Mouse (Mus musculus) embryonic facial prominence, embryonic 10.5 days (tissue): Measurements from ENCODE around the gene Usp24. TPM values are rescaled to one million over a fixed set of nuclear protein-coding genes. Genes with fewer than 3 reads are reported as not detected.
"Not testable (repeated sequence)": the region's sequence is repeated elsewhere in the genome, so short reads cannot be mapped to it uniquely, and the experiment has no call there.

Source experiments
- DNase-seq: peaks from one replicate; pipeline ENCODE4 v3.0.0-alpha.2; 2017; ENCODE audit warnings: low spot score
- H3K27ac ChIP-seq: fragments of 300-500 bp; sonication (generic); replicated peaks from 2 replicates; pipeline ENCODE4 v1.5.1; 2016; ENCODE audit warnings: mild to moderate bottlenecking
- H3K27me3 ChIP-seq: fragments of 300-500 bp; sonication (generic); replicated peaks from 2 replicates; pipeline ENCODE4 v1.6.1; 2016; ENCODE audit warnings: low read depth, mild to moderate bottlenecking; ENCODE audit not compliant: poor library complexity, severe bottlenecking
- H3K36me3 ChIP-seq: fragments of 300-500 bp; sonication (generic); replicated peaks from 2 replicates; pipeline ENCODE4 v1.6.1; 2016; ENCODE audit warnings: mild to moderate bottlenecking, moderate library complexity
- H3K4me1 ChIP-seq: fragments of 300-500 bp; sonication (generic); 2 replicates; pipeline ENCODE4 v1.6.1; 2016
- H3K4me3 ChIP-seq: fragments of 300-500 bp; sonication (generic); 2 replicates; pipeline ENCODE4 v1.5.1; 2016; ENCODE audit warnings: mild to moderate bottlenecking, moderate library complexity
- H3K9me3 ChIP-seq: fragments of 300-500 bp; sonication (generic); 2 replicates; pipeline ENCODE4 v1.6.1; 2016; ENCODE audit warnings: mild to moderate bottlenecking
- WGBS: fragments of 180-500 bp; shearing (Covaris S2); methylation state at CpG from one replicate; pipeline ENCODE4 v1.1.7; 2016; 5-methylcytosine and 5-hydroxymethylcytosine counted together
- polyA plus RNA-seq: library from polyadenylated mRNA; unstranded; fragments of >200 nt; fragmentation: Nextera tagmentation; extraction: Ambion mirVana; gene quantifications from 2 replicates; pipeline ENCODE4 v1.2.1, GENCODE M21; 2016

Usp24 gene
- polyA plus RNA-seq, 1 experiment from 2014 or later: 7.3 TPM

DNA sequence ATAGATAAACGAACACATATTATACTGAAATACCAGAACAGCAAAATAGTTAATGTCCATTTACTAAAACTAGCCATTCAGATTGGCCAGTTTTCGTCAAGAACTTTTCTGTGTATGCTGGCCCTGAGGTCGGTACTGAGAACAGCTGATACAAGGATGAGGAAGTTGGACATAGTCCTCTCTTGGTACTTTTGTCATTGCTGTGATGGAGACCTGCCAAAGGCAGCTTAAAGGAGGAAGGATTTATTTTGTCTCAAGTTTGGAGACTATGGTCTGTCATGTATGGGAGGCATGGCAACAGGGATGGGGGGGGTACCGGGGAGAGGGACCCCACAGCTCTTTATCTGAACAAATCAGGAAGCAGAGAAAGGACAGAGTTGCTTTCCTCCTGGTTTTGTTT is 12.7 kb downstream of the Usp24 start:
- peaks cover 13% of the 10 kb centered on the region; the same call in 1 of the 2 replicates for H3K4me1 ChIP-seq
- WGBS: 93% methylated on average over 4 of the region's 4 CpGs
- no peaks in the 10 kb centered on the region for H3K9me3 ChIP-seq
- H3K27ac ChIP-seq: no peak overlapping the region
- H3K27me3 ChIP-seq: no peaks in the 10 kb centered on the region
- H3K36me3 ChIP-seq: peaks cover 12% of the 10 kb centered on the region
- H3K4me3 ChIP-seq: no peak overlapping the region
- no peak for DNase-seq

GRCm38 (mm10) chr4:106329171-106329570 is 13.2 kb downstream of the Usp24 start:
- H3K4me3 ChIP-seq, DNase-seq, H3K9me3 ChIP-seq, H3K27me3 ChIP-seq, H3K27ac ChIP-seq: not testable (repeated sequence)
- H3K36me3 ChIP-seq: peaks cover 12% of the 10 kb centered on the region
- WGBS: 91% methylated on average over 6 of the region's 6 CpGs
- peaks cover 13% of the 10 kb centered on the region; the same call in 1 of the 2 replicates for H3K4me1 ChIP-seq

DNA sequence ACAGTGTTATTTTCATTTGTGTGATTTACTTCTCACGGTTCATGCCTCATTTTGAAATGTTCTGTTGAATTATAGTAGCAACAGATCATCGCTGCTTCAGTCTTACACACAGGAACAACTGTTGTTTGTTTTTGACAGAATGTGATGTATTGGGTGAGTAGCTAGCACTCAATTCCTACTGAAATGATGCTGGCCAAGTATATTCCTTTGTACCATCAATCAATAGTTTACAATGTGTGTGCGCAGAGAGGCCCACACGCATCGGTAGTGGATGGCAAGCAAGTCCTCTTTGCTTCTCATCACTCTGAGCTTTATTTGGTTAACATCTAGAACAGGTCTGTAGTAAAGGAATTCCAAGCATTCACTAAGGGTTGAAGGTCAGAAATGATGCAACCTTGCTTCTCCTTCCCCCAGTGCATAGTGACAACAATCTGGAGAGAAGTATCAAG is 14.4 kb downstream of the Usp24 start:
- H3K36me3 ChIP-seq: peaks cover 12% of the 10 kb centered on the region
- no peaks in the 10 kb centered on the region for H3K27me3 ChIP-seq
- WGBS: 76% methylated on average over 5 of the region's 5 CpGs
- no peaks in the 10 kb centered on the region for H3K9me3 ChIP-seq
- no peak overlapping the region for H3K4me3 ChIP-seq
- no peak overlapping the region for H3K27ac ChIP-seq
- no peak for DNase-seq
- peaks cover 13% of the 10 kb centered on the region; the same call in 1 of the 2 replicates for H3K4me1 ChIP-seq

DNA sequence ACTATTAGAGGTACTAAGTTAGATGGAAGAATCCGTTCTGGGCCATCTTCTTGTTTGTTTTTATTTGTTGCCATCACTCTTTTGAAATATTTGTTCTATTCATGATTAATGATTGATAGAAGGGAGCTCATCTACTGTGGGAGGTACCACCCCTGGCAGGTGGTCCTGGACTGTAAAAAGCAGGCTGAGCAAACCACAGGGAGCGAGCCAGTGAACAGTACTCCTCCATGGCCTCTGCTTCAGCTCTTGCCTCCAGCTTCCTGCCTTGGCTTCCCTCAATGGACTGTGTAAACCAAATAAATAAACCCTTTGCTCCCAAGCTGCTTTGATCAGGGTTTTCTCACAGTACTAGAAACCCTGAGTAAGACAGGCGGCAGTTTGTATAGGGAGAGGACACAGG is 17.1 kb downstream of the Usp24 start:
- Histone ChIP-seq H3K4me1 (peaks cover 13% of the 10 kb centered on the region; the same call in 1 of the 2 replicates), H3K4me3 (no peak overlapping the region), H3K36me3 (no peaks in the 10 kb centered on the region; the same call in 1 of the 2 replicates), H3K9me3 (no peaks in the 10 kb centered on the region), H3K27ac (no peak overlapping the region), H3K27me3 (no peaks in the 10 kb centered on the region)
- no peak for DNase-seq
- 88% methylated on average over 3 of the region's 3 CpGs for WGBS

DNA sequence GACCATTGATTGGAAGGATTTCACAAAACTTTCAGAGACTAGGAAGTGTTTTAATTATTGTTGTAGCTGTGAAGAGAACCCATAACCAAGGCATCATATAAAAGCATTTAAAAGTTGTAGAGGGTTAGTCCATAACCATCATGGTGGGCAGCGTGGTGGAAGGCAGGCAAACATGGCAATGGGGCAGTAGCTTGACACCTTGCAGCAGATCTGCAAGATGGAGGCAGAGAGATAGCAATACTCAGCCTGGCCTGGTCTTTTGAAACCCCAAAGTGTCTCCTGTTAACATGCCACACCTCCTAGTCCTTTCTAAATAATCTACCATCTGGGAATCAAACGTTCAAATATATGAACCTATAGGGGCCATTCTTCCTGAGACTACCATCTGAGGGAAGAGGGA is 17.6 kb downstream of the Usp24 start:
- Histone ChIP-seq H3K27me3 (no peaks in the 10 kb centered on the region), H3K4me3 (no peak overlapping the region)

GRCm38 (mm10) chr4:106335858-106336257 is 19.8 kb downstream of the Usp24 start:
- no peak for DNase-seq
- Histone ChIP-seq H3K9me3 (no peaks in the 10 kb centered on the region), H3K4me3 (no peak overlapping the region), H3K27me3 (no peaks in the 10 kb centered on the region), H3K4me1 (0 out of 2 replicates have a peak, but pooled peaks cover 3% of the 10 kb centered on the region), H3K27ac (no peak overlapping the region), H3K36me3 (no peaks in the 10 kb centered on the region; the same call in 1 of the 2 replicates)
- WGBS: 92% methylated on average over 1 of the region's 1 CpGs

More for the DNA sequence above, 17.6 kb downstream of the Usp24 start:
- no peak for DNase-seq
- H3K27ac ChIP-seq: no peak overlapping the region
- WGBS: 84% methylated on average over 2 of the region's 2 CpGs
- peaks cover 13% of the 10 kb centered on the region; the same call in 1 of the 2 replicates for H3K4me1 ChIP-seq
- no peaks in the 10 kb centered on the region; the same call in 1 of the 2 replicates for H3K36me3 ChIP-seq
- H3K9me3 ChIP-seq: no peaks in the 10 kb centered on the region

GRCm38 (mm10) chr4:106347664-106348063 is 31.7 kb downstream of the Usp24 start:
- H3K36me3 ChIP-seq: peaks cover 83% of the 10 kb centered on the region
- H3K4me1 ChIP-seq: no peaks in the 10 kb centered on the region
- H3K9me3 ChIP-seq: no peaks in the 10 kb centered on the region
- H3K27me3 ChIP-seq: no peaks in the 10 kb centered on the region
- 93% methylated on average over 1 of the region's 1 CpGs for WGBS
- no peak for DNase-seq
- H3K27ac ChIP-seq: no peak overlapping the region
- no peak overlapping the region for H3K4me3 ChIP-seq

DNA sequence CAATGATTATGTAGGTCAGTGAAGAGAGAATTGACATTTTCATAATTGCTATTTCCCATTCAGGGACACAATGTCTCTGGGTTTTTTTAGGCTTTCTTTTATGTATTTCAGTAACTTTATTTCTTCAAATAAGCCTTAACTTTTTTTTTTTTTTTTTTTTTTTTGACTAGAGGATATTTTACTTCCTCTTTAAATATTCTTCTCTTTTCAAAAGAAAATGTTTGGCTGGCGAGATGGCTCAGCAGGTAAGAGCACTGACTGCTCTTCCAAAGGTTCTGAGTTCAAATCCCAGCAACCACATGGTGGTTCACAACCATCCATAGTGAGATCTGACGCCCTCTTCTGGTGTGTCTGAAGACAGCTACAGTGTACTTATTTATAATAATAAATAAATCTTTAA is 39.0 kb downstream of the Usp24 start:
- WGBS: 85% methylated on average over 2 of the region's 2 CpGs
- DNase-seq, H3K27me3 ChIP-seq, H3K27ac ChIP-seq, H3K4me1 ChIP-seq, H3K4me3 ChIP-seq, H3K9me3 ChIP-seq: not testable (repeated sequence)
- H3K36me3 ChIP-seq: peaks cover 75% of the 10 kb centered on the region

- H3K36me3 ChIP-seq: peaks cover 88% of the 10 kb centered on the region
- H3K4me3 ChIP-seq: no peak overlapping the region
- no peaks in the 10 kb centered on the region for H3K4me1 ChIP-seq
- no peaks in the 10 kb centered on the region for H3K9me3 ChIP-seq
- H3K27me3 ChIP-seq: no peaks in the 10 kb centered on the region
- H3K27ac ChIP-seq: no peak overlapping the region
- DNase-seq: no peak
- WGBS: 89% methylated on average over 6 of the region's 6 CpGs
Measured at GRCm38 (mm10) chr4:106370013-106370412, 54.0 kb downstream of the Usp24 start.

DNA sequence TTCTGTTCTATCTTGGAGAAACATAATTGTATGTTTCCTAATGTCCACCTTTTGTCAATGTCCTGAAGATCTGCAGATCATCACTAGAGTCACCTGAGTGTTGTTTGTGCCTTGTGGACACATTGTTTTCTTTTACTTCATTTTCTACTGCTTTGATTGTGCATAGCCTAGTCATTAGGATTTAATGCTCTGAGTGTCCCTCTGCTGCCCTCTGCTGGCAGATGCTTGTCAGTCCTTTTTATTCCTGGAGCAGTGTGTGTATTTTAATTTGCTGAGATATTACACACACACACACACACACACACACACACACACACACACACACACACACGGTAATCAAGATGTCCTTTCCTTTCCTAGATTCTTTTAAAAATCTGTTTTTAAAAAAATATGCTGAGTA is 59.8 kb downstream of the Usp24 start:
- peaks cover 94% of the 10 kb centered on the region for H3K36me3 ChIP-seq
- H3K4me1 ChIP-seq: peaks cover 9% of the 10 kb centered on the region
- no peak overlapping the region for H3K27ac ChIP-seq
- WGBS: 52% methylated on average over 1 of the region's 1 CpGs
- H3K9me3 ChIP-seq: no peaks in the 10 kb centered on the region
- DNase-seq: peak; percentile 82
- no peak overlapping the region for H3K4me3 ChIP-seq
- no peaks in the 10 kb centered on the region for H3K27me3 ChIP-seq

DNA sequence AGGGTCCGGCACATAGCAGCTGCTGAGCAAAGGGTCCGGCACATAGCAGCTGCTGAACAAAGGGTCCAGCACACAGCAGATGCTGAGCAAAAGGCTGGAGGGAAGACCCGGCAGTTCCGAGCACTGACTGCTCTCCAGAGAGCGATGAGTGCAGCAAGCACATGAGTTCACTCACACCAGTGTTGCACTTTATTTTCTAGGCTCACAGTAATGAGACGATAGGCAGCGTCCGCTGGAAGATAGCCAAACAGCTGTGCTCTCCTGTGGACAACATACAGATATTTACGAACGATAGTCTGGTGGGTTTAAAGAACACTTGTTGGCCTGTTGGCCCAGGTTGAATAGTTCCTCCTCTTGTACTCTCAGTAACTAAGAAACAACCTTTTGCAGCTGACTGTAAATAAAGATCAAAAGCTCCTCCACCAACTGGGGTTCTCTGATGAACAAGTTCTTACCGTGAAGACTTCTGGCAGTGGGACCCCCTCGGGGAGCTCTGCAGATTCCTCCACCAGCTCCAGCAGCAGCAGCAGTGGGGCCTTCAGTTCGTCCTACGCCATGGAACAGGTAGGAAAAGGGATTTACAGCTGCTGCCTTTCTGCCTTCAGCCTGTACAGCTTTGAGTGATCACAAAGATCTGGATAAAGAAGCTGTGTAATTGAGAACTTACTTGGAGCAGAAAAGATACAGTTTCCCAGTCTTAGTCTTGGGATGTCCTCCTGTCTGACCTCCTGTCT is 63.0 kb downstream of the Usp24 start:
- Histone ChIP-seq H3K27me3 (no peaks in the 10 kb centered on the region), H3K4me3 (no peak overlapping the region), H3K27ac (no peak overlapping the region), H3K9me3 (no peaks in the 10 kb centered on the region), H3K4me1 (peaks cover 9% of the 10 kb centered on the region), H3K36me3 (peaks cover 91% of the 10 kb centered on the region)
- DNase-seq: no peak
- WGBS: 86% methylated on average over 14 of the region's 14 CpGs

DNA sequence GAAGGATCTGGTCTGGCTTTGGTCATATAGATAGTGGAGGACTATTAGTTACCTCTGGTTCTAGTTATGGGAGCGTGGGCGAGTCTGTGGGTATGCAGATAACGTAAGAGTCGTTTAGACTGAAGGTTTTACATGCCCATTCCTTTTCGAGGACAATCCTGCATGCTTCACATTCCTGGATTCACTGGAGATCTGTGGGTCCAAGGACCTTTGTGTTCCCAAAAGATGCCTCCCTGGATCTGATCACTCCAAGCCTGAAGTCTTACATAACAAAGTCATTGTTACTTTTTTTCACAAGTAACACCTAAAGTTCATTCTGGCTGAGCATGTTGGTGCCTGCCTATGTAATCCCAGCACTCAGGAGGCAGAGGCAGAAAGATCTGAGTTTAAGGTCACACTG is 65.1 kb downstream of the Usp24 start:
- WGBS: 85% methylated on average over 5 of the region's 5 CpGs
- no peak for DNase-seq
- no peak overlapping the region for H3K4me3 ChIP-seq
- H3K36me3 ChIP-seq: peaks cover 91% of the 10 kb centered on the region
- no peak overlapping the region for H3K27ac ChIP-seq
- peaks cover 9% of the 10 kb centered on the region for H3K4me1 ChIP-seq
- no peaks in the 10 kb centered on the region for H3K27me3 ChIP-seq
- no peaks in the 10 kb centered on the region for H3K9me3 ChIP-seq

DNA sequence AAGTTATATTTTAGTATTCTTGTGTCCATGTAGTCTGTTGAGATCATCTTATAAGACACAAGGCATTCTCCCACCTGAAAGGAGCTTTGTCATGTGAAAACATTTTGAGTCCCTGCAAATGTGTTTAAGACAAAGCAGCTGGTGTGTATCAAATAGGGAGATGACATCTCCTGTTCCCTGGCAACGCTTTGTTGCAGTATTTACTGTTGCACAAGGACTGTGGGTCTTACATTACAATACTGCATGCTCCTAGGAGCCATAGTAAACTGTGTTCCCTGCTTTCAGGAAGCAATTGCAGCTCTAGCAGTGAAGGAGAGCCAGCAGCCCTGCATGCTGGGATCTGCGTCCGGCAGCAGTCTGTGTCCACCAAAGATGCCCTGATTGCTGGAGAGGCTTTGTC is 73.9 kb downstream of the Usp24 start:
- Histone ChIP-seq H3K27ac (no peak overlapping the region), H3K27me3 (no peaks in the 10 kb centered on the region), H3K9me3 (no peaks in the 10 kb centered on the region), H3K36me3 (peaks cover 78% of the 10 kb centered on the region), H3K4me3 (no peak overlapping the region), H3K4me1 (no peaks in the 10 kb centered on the region)
- no peak for DNase-seq
- WGBS: 93% methylated on average over 3 of the region's 3 CpGs
